Mouse (Mus musculus): ENCODE results near the gene Arhgef7.

- TF ChIP-seq ZC3H11A (IDR thresholded peaks at IDR 0.05; ENCODE audit: borderline replicate concordance, low read depth, low read length) = no peak
- no peak for TF ChIP-seq MAFK (IDR thresholded peaks at IDR 0.05; ENCODE audit: insufficient read depth, low read depth, low read length)
- TF ChIP-seq CHD2 (IDR thresholded peaks at IDR 0.05; ENCODE audit: low read depth, low read length) = no peak
Observed at GRCm38 (mm10) chr8:11806252-11806651, 78.7 kb downstream of the Arhgef7 start.
